Mouse (Mus musculus): ENCODE measurements around the gene Mc1r. TPM values are rescaled to one million over a fixed set of nuclear protein-coding genes. Genes with fewer than 3 reads are reported as not detected.

Gene Mc1r
- polyA plus RNA-seq, 1 experiment from 2014 or later, result not detected

Other genes starting within 250 kb of the Mc1r start
- 9.5 and 12.7 TPM in 2 replicates for gene Sult5a1, start 248.8 kb upstream of the Mc1r start, polyA plus RNA-seq (2015; fragmentation: Nextera tagmentation; extraction: Ambion mirVana)
- 4.4 and 5.5 TPM in 2 replicates for gene Dpep1, start 220.9 kb upstream of the Mc1r start, polyA plus RNA-seq (2015; fragmentation: Nextera tagmentation; extraction: Ambion mirVana)
- 118 and 126 TPM in 2 replicates for gene Chmp1a, start 194.3 kb upstream of the Mc1r start, polyA plus RNA-seq (2015; fragmentation: Nextera tagmentation; extraction: Ambion mirVana)
- 4.2 and 5.5 TPM in 2 replicates for gene Spata33, start 194.3 kb upstream of the Mc1r start, polyA plus RNA-seq (2015; fragmentation: Nextera tagmentation; extraction: Ambion mirVana)
- gene Cdk10, start 182.3 kb upstream of the Mc1r start, polyA plus RNA-seq (2015; fragmentation: Nextera tagmentation; extraction: Ambion mirVana), result 33.7 and 34.7 TPM in 2 replicates
- 5.3 and 5.7 TPM in 2 replicates for gene Spata2l, start 170.9 kb upstream of the Mc1r start, polyA plus RNA-seq (2015; fragmentation: Nextera tagmentation; extraction: Ambion mirVana)
- gene Zfp276, start 152.9 kb upstream of the Mc1r start, polyA plus RNA-seq (2015; fragmentation: Nextera tagmentation; extraction: Ambion mirVana), result 21.2 and 22.7 TPM in 2 replicates
- 22.2 and 25.0 TPM in 2 replicates for gene Vps9d1, start 152.8 kb upstream of the Mc1r start, polyA plus RNA-seq (2015; fragmentation: Nextera tagmentation; extraction: Ambion mirVana)
- 38.2 and 45.2 TPM in 2 replicates for gene Fanca, start 88.5 kb upstream of the Mc1r start, polyA plus RNA-seq (2015; fragmentation: Nextera tagmentation; extraction: Ambion mirVana)
- gene Spire2, start 74.4 kb upstream of the Mc1r start, polyA plus RNA-seq (2015; fragmentation: Nextera tagmentation; extraction: Ambion mirVana), result 4.7 and 5.0 TPM in 2 replicates
- 157 and 175 TPM in 2 replicates for gene Tcf25, start 33.4 kb upstream of the Mc1r start, polyA plus RNA-seq (2015; fragmentation: Nextera tagmentation; extraction: Ambion mirVana)
- gene Tubb3, start 4.3 kb downstream of the Mc1r start, polyA plus RNA-seq (2015; fragmentation: Nextera tagmentation; extraction: Ambion mirVana), result 8.0 and 22.0 TPM in 2 replicates
- 34.4 and 39.8 TPM in 2 replicates for gene Def8, start 16.4 kb downstream of the Mc1r start, polyA plus RNA-seq (2015; fragmentation: Nextera tagmentation; extraction: Ambion mirVana)
- 54.3 and 66.8 TPM in 2 replicates for gene Afg3l1, start 70.8 kb downstream of the Mc1r start, polyA plus RNA-seq (2015; fragmentation: Nextera tagmentation; extraction: Ambion mirVana)
- gene Dbndd1, start 108.4 kb downstream of the Mc1r start, polyA plus RNA-seq (2015; fragmentation: Nextera tagmentation; extraction: Ambion mirVana), result 4.1 and 4.2 TPM in 2 replicates
- 34.4 and 35.8 TPM in 2 replicates for gene Gas8, start 111.7 kb downstream of the Mc1r start, polyA plus RNA-seq (2015; fragmentation: Nextera tagmentation; extraction: Ambion mirVana)
- 8.2 and 8.6 TPM in 2 replicates for gene Rhou, start 246.8 kb downstream of the Mc1r start, polyA plus RNA-seq (2015; fragmentation: Nextera tagmentation; extraction: Ambion mirVana)

All from kidney, embryonic 15.5 days (tissue).